Comparison of ENCODE assay signal across 21 mouse cellular contexts in the genomic region with DNA sequence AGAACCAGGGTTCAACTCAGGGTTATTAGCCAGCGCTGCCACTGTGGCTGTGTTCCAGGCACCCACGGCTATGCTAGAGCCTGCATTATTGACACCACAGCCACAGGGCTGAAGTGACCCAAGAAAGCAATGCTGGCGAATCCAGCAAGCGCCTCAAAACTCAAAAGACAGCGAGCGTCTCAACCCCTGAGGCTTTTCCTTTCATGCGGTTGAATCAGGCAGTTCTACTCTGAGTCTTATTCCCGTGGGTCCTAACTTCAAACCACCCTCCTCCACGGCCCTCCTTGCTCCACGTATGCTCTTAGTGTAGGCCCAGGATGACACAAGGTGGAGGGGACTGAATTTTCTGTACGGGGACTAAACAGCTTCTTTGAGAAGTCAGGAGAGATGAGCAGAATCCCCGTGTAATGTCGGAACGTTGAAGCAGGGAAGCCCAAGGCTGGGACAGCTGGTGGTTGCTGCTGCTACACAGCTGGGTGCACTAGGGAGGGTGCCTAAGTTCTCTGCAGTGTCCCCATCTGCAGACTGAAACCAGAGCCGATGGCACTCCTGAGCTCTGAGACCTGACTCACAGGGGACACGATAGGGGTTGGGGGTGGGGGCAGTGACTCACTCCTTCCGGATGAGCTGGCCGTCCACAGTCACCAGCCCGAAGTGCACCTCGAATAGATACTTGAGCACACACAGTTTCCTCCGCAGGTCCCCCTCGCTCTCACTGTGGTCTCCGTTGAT. TPM values are rescaled to one million over a fixed set of nuclear protein-coding genes. Genes with fewer than 3 reads are reported as not detected.
DNase-seq lines count a peak whose midpoint lies in the region; ATAC-seq and TF ChIP-seq lines count a peak whose summit lies in the region.
"Had no signal": no experiment of that assay in that cellular context is flagged by ENCODE, and none has a peak within 500 bp of the region (broad histone marks: within the 10 kb centered on the region; RNA-seq: fewer than 3 reads in every experiment).

No protein-coding gene starts in this region.

- intact Hi-C loops in left cerebral cortex, postnatal 4 days (cut with DNase I): loop anchor here (10.0 kb wide), 1 partner anchor 456 kb away; no protein-coding TSS in a partner anchor

- H3K79me2 ChIP-seq in C2C12 (ENCODE audit: control insufficient read depth, insufficient read depth) (no peaks in the 10 kb centered on the region), myocyte (ENCODE audit: control insufficient read depth, insufficient read depth) (no peaks in the 10 kb centered on the region)

- H3K4me2 ChIP-seq in kidney, embryonic 14.5 days (replicated peaks; ENCODE audit: low read depth, low read length): no peak overlapping the region
- H3K4me2 ChIP-seq in myocyte (ENCODE audit: low read depth): peak overlapping the region; percentile 67
- H3K4me2 ChIP-seq: hindbrain, embryonic 14.5 days; midbrain, embryonic 13.5 days; stomach, embryonic 15.5 days had no signal

- no peak overlapping the region for H3K4me3 ChIP-seq in kidney, embryonic 14.5 days (ENCODE audit: low read length)
- H3K4me3 ChIP-seq in kidney, adult 2 months (ENCODE audit: insufficient read depth, low read depth, low read length): no peak overlapping the region
- H3K4me3 ChIP-seq in C2C12 (ENCODE audit: insufficient read depth, poor library complexity, severe bottlenecking) (no peak overlapping the region), myocyte (no peak overlapping the region)
- H3K4me3 ChIP-seq: erythroblast, embryonic 14.5 days; midbrain, embryonic 13.5 days; stomach, embryonic 15.5 days had no signal

- 74% methylated on average over 23 of the region's 23 CpGs for WGBS in kidney, embryonic 14.5 days
- 77% methylated on average over 23 of the region's 23 CpGs for WGBS in kidney, adult 2 months

- no peaks in the 10 kb centered on the region for H3K79me3 ChIP-seq in C2C12 (ENCODE audit: low read depth)

- H3ac ChIP-seq in C2C12 (ENCODE audit: control insufficient read depth, insufficient read length, low read depth): peak overlapping the region; percentile 30
- no peak overlapping the region for H3ac ChIP-seq in myocyte (ENCODE audit: control insufficient read depth, insufficient read length)

- no peaks in the 10 kb centered on the region for H3K36me3 ChIP-seq in kidney, embryonic 14.5 days (ENCODE audit: control insufficient read depth, insufficient read depth, low read length)
- no peaks in the 10 kb centered on the region for H3K36me3 ChIP-seq in kidney, adult 2 months (ENCODE audit: control insufficient read depth, insufficient read depth, low read length)
- H3K36me3 ChIP-seq in C2C12 (ENCODE audit: control insufficient read depth, insufficient read depth): no peaks in the 10 kb centered on the region
- H3K36me3 ChIP-seq in myocyte (ENCODE audit: control insufficient read depth, insufficient read depth): no peaks in the 10 kb centered on the region
- H3K36me3 ChIP-seq: stomach, embryonic 15.5 days had no signal

- TF ChIP-seq POLR2A in kidney, adult 2 months (IDR thresholded peaks at IDR 0.05; ENCODE audit: low read depth, low read length): no peak
- TF ChIP-seq POLR2A in myocyte (IDR thresholded peaks at IDR 0.05; ENCODE audit: insufficient read length, low read depth): no peak

- H3K4me1 ChIP-seq in kidney, embryonic 14.5 days (ENCODE audit: control insufficient read depth, insufficient read depth, low read length): 0 out of 2 replicates have a peak, but pooled peaks cover 6% of the 10 kb centered on the region
- H3K4me1 ChIP-seq in kidney, adult 2 months (ENCODE audit: control insufficient read depth, insufficient read depth, low read length): no peaks in the 10 kb centered on the region
- H3K4me1 ChIP-seq: stomach, embryonic 15.5 days had no signal

- TF ChIP-seq CTCF in kidney, adult 2 months (conservative IDR thresholded peaks at IDR 0.05; ENCODE audit: insufficient read depth, insufficient read length, low read depth, low read length): no peak
- no peak for TF ChIP-seq CTCF in C2C12 (IDR thresholded peaks at IDR 0.05; ENCODE audit: control insufficient read depth, insufficient read depth, insufficient read length)

- no peak overlapping the region for H3K27ac ChIP-seq in kidney, embryonic 14.5 days (ENCODE audit: low read depth, low read length)
- H3K27ac ChIP-seq in kidney, adult 2 months (ENCODE audit: insufficient read depth, low read depth, low read length): no peak overlapping the region
- H3K27ac ChIP-seq: hindbrain, embryonic 14.5 days; midbrain, embryonic 13.5 days; stomach, embryonic 15.5 days had no signal

- 0 out of 2 replicates have a peak, but pooled peaks have one; percentile 61 for ATAC-seq in kidney, embryonic 14.5 days (ENCODE audit: low FRiP score, low TSS enrichment)
- ATAC-seq: forebrain, embryonic 14.5 days; midbrain, embryonic 13.5 days had no signal

- H3K9ac ChIP-seq in kidney, embryonic 14.5 days (ENCODE audit: low read depth, low read length): no peak overlapping the region
- H3K9ac ChIP-seq: hindbrain, embryonic 14.5 days; midbrain, embryonic 13.5 days; stomach, embryonic 15.5 days had no signal

- no peaks in the 10 kb centered on the region for H3K27me3 ChIP-seq in kidney, embryonic 14.5 days (ENCODE audit: control insufficient read depth, insufficient read depth, low read length)
- no peaks in the 10 kb centered on the region for H3K27me3 ChIP-seq in kidney, adult 2 months (replicated peaks; ENCODE audit: control insufficient read depth, insufficient read depth, low read length)
- no peaks in the 10 kb centered on the region for H3K27me3 ChIP-seq in C2C12 (ENCODE audit: control insufficient read depth, insufficient read depth, insufficient read length)
- H3K27me3 ChIP-seq in myocyte (ENCODE audit: control insufficient read depth, insufficient read depth, insufficient read length): no peaks in the 10 kb centered on the region
- H3K27me3 ChIP-seq: midbrain, embryonic 13.5 days; stomach, embryonic 15.5 days had no signal

- no peaks in the 10 kb centered on the region for H3K9me3 ChIP-seq in kidney, embryonic 14.5 days (ENCODE audit: control insufficient read depth, low read length)
- H3K9me3 ChIP-seq: midbrain, embryonic 13.5 days; stomach, embryonic 15.5 days had no signal

- no peak for DNase-seq in kidney, adult 2 months
- peak; percentile 49 for DNase-seq in adrenal gland, adult 8-10 months
- no peak for DNase-seq in cerebellum, postnatal 25 days
- no peak for DNase-seq in left cerebral cortex, postnatal 4 days
- DNase-seq: cerebellum, adult 2 months; gastrocnemius, postnatal 25 days; heart, postnatal 14 days; kidney, postnatal 14 days; liver; lung, postnatal 10 days; thymus, adult 18-20 months; thymus, postnatal 4 days had no signal

TF ChIP-seq in C2C12, 6 proteins besides CTCF, POLR2A, EP300 and RAD21:
- TF ChIP-seq MAX (IDR thresholded peaks at IDR 0.05): no peak
- no peak for TF ChIP-seq MYOG (IDR thresholded peaks at IDR 0.05; ENCODE audit: control insufficient read depth, extremely low read depth, insufficient read length)
- TF ChIP-seq FOSL1 (IDR thresholded peaks at IDR 0.05; ENCODE audit: insufficient read depth, low read length, poor library complexity, severe bottlenecking): peak; percentile 90
- peak; percentile 65 for TF ChIP-seq MYOD1 (IDR thresholded peaks at IDR 0.05; ENCODE audit: control insufficient read depth, insufficient read length, low read depth)
- TF ChIP-seq CEBPB (IDR thresholded peaks at IDR 0.05; ENCODE audit: low read depth): no peak
- no peak for TF ChIP-seq USF1 (IDR thresholded peaks at IDR 0.05; ENCODE audit: low read depth)

TF ChIP-seq in myocyte, 11 proteins besides CTCF, POLR2A, EP300 and RAD21:
- TF ChIP-seq MYOD1 (IDR thresholded peaks at IDR 0.05; ENCODE audit: control insufficient read depth in 1 of 3, insufficient read length in 2 of 3, low read depth in 2 of 3) (peak; percentile 13 to 77 (median 27)), MYOG (IDR thresholded peaks at IDR 0.05; ENCODE audit: control insufficient read depth in 1 of 3, insufficient read depth in 1 of 3, insufficient read length in 2 of 3, low read depth in 2 of 3) (peak in 2 of 3 experiments; percentile 37 to 76), MAX (IDR thresholded peaks at IDR 0.05; ENCODE audit: low read depth) (no peak)

RNA-seq across cellular contexts. Expression of gene Hps1, which starts 9.5 kb away (rescaled TPM):
- polyA plus RNA-seq in kidney, embryonic 14.5 days (2014; fragmentation: Nextera tagmentation; extraction: Ambion mirVana): 10.0 and 12.1 TPM in 2 replicates
- polyA plus RNA-seq in kidney, adult 2 months (2012; rRNA removed): 20.1 and 23.6 TPM in 2 replicates
- 7.8 TPM for polyA plus RNA-seq in C2C12 (2012; fragmentation: generic; extraction: Trizol)
- 10 to 100 TPM; 28.8 to 37.8 (median 31.0) TPM for total RNA-seq in adrenal gland, adult 8-10 months (2022)
- polyA plus RNA-seq in myocyte (2012; fragmentation: generic; extraction: Trizol): 9.5 TPM
- 10 to 100 TPM; 14.0 to 15.9 TPM for total RNA-seq in left cerebral cortex, postnatal 4 days (2021)

RNA-seq across cellular contexts. Expression of gene Pyroxd2, which starts 17.7 kb away (rescaled TPM):
- 2.4 and 3.0 TPM in 2 replicates for polyA plus RNA-seq in kidney, embryonic 14.5 days (2014; fragmentation: Nextera tagmentation; extraction: Ambion mirVana)
- 68.9 and 74.1 TPM in 2 replicates for polyA plus RNA-seq in kidney, adult 2 months (2012; rRNA removed)
- polyA plus RNA-seq in C2C12 (2012; fragmentation: generic; extraction: Trizol) (0.06 TPM), myocyte (2012; fragmentation: generic; extraction: Trizol) (0.37 TPM)
- 10 to 100 TPM; 37.8 to 64.5 (median 50.9) TPM for total RNA-seq in adrenal gland, adult 8-10 months (2022)
- 1 to 10 TPM; 1.8 to 2.1 TPM for total RNA-seq in left cerebral cortex, postnatal 4 days (2021)
- total RNA-seq: ES-E14 had no signal

Comparison
In these comparisons a context has a peak if more than half of its experiments do, and no peak if none do; other contexts are left out.
1. RNA of gene Pyroxd2, which starts 17.7 kb away (polyA plus RNA-seq): 68.9 to 74.1 TPM in kidney, adult 2 months; 2.4 to 3.0 TPM in kidney, embryonic 14.5 days, 0.37 TPM in myocyte (single experiment) and 0.06 TPM in C2C12 (single experiment); every median in the first group is over 10 times any median in the second.